Mouse (Mus musculus) liver, postnatal 0 days (tissue): ENCODE measurements around the gene Prss43. TPM values are rescaled to one million over a fixed set of nuclear protein-coding genes. Genes with fewer than 3 reads are reported as not detected.
"Not testable (repeated sequence)": the region's sequence is repeated elsewhere in the genome, so short reads cannot be mapped to it uniquely, and the experiment has no call there.

Experiments
- ATAC-seq: fragments of 200-750 bp; cut with Nextera tagmentation; 2 replicates; pipeline ENCODE4 v1.8.0; 2017; ENCODE audit warnings: mild to moderate bottlenecking, moderate library complexity
- DNase-seq: peaks from one replicate; pipeline ENCODE4 v3.0.0-alpha.2; 2016
- H3K27ac ChIP-seq: fragments of 300-500 bp; sonication (generic); 2 replicates; pipeline ENCODE4 v1.5.1; 2014; ENCODE audit warnings: antibody characterized with exemption, moderate library complexity, mild to moderate bottlenecking, low read depth
- H3K27me3 ChIP-seq: fragments of 300-500 bp; sonication (generic); 2 replicates; pipeline ENCODE4 v1.6.1; 2014; ENCODE audit warnings: low read length, control low read depth, mixed read lengths; ENCODE audit not compliant: insufficient read depth
- H3K36me3 ChIP-seq: fragments of 300-500 bp; sonication (generic); replicated peaks from 2 replicates; pipeline ENCODE4 v1.6.1; 2014; ENCODE audit warnings: mild to moderate bottlenecking, control low read depth, low read length, moderate library complexity, mixed read lengths; ENCODE audit not compliant: insufficient read depth
- H3K4me1 ChIP-seq: fragments of 300-500 bp; sonication (generic); 2 replicates; pipeline ENCODE4 v1.6.1; 2014; ENCODE audit warnings: antibody characterized with exemption, mild to moderate bottlenecking, control low read depth; ENCODE audit not compliant: insufficient read depth
- H3K4me2 ChIP-seq: fragments of 300-500 bp; sonication (generic); 2 replicates; pipeline ENCODE4 v1.6.1; 2014; ENCODE audit warnings: low read depth, mild to moderate bottlenecking, low read length, moderate library complexity, mixed read lengths
- H3K4me3 ChIP-seq: fragments of 300-500 bp; sonication (generic); 2 replicates; pipeline ENCODE4 v1.5.1; 2014; ENCODE audit warnings: low read depth, low read length
- H3K9ac ChIP-seq: fragments of 300-500 bp; sonication (generic); replicated peaks from 2 replicates; pipeline ENCODE4 v1.6.1; 2014; ENCODE audit warnings: mild to moderate bottlenecking, moderate library complexity
- H3K9me3 ChIP-seq: fragments of 300-500 bp; sonication (generic); 2 replicates; pipeline ENCODE4 v1.6.1; 2016; ENCODE audit warnings: mild to moderate bottlenecking, control low read depth, low read length, mixed read lengths
- CTCF ChIP-seq: sonication (generic); IDR thresholded peaks from 2 replicates; pipeline ENCODE4 v1.5.1; 2016; ENCODE audit warnings: antibody characterized with exemption, low read depth
- EP300 ChIP-seq: IDR thresholded peaks from 2 replicates; pipeline ENCODE4 v1.6.1; 2016; ENCODE audit warnings: antibody characterized with exemption, low read depth, mild to moderate bottlenecking
- WGBS: fragments of 180-500 bp; shearing (Covaris S2); extraction: QIAGEN DNeasy Blood & Tissue Kit; methylation state at CpG from one replicate; pipeline ENCODE4 v1.1.7; 2014; ENCODE audit not compliant: insufficient replicate concordance; 5-methylcytosine and 5-hydroxymethylcytosine counted together
- polyA plus RNA-seq: library from polyadenylated mRNA; unstranded; fragments of >200 nt; fragmentation: Nextera tagmentation; extraction: Ambion mirVana; gene quantifications from 2 replicates; pipeline ENCODE4 v1.2.1, GENCODE M21; 2015

The Prss43 gene
- polyA plus RNA-seq, 1 experiment from 2014 or later = not detected

GRCm38 (mm10) chr9:110810051-110810450 lies 16.4 kb upstream of the Prss43 start:
- Histone ChIP-seq H3K9me3 (no peaks in the 10 kb centered on the region), H3K4me3 (no peak overlapping the region), H3K27ac (no peak overlapping the region), H3K9ac (no peak overlapping the region), H3K4me1 (no peaks in the 10 kb centered on the region), H3K36me3 (no peaks in the 10 kb centered on the region), H3K4me2 (no peak overlapping the region), H3K27me3 (no peaks in the 10 kb centered on the region)
- ATAC-seq = no peak
- 72% methylated on average over 4 of the region's 4 CpGs for WGBS
- TF ChIP-seq CTCF (no peak), EP300 (no peak)
- no peak for DNase-seq

- Histone ChIP-seq H3K9me3 (no peaks in the 10 kb centered on the region), H3K36me3 (no peaks in the 10 kb centered on the region), H3K27me3 (no peaks in the 10 kb centered on the region), H3K4me3 (no peak within 1 kb of the TSS), H3K27ac (no peak within 1 kb of the TSS), H3K4me1 (no peaks in the 10 kb centered on the region), H3K9ac (no peak within 1 kb of the TSS), H3K4me2 (no peak within 1 kb of the TSS)
- ATAC-seq (no peak), DNase-seq (no peak)
- WGBS = 51% methylated on average over 18 of the region's 18 CpGs
- TF ChIP-seq CTCF (no peak), EP300 (no peak)
Measured at GRCm38 (mm10) chr9:110813789-110814188, 12.7 kb upstream of the Prss43 start, which contains the start of gene Prss44. Gene Prss44 (plus strand): TSS chr9:110813994.

GRCm38 (mm10) chr9:110820546-110820945 lies 5.9 kb upstream of the Prss43 start:
- not testable (repeated sequence) for DNase-seq, H3K9me3 ChIP-seq, H3K27ac ChIP-seq, H3K9ac ChIP-seq, ATAC-seq, H3K27me3 ChIP-seq, H3K4me1 ChIP-seq, H3K4me2 ChIP-seq, H3K4me3 ChIP-seq, H3K36me3 ChIP-seq

GRCm38 (mm10) chr9:110821436-110821835 lies 5.1 kb upstream of the Prss43 start:
- no peaks in the 10 kb centered on the region for H3K36me3 ChIP-seq
- H3K4me3 ChIP-seq = no peak overlapping the region
- 69% methylated on average over 7 of the region's 7 CpGs for WGBS
- H3K27me3 ChIP-seq = no peaks in the 10 kb centered on the region
- TF ChIP-seq CTCF = no peak
- TF ChIP-seq EP300 = no peak
- H3K4me1 ChIP-seq = no peaks in the 10 kb centered on the region
- H3K9me3 ChIP-seq = no peaks in the 10 kb centered on the region
- peak; percentile 87 for ATAC-seq
- no peak overlapping the region for H3K4me2 ChIP-seq
- H3K9ac ChIP-seq = no peak overlapping the region
- no peak overlapping the region for H3K27ac ChIP-seq
- DNase-seq = no peak

GRCm38 (mm10) chr9:110825426-110825825 lies 1.1 kb upstream of the Prss43 start:
- ATAC-seq (no peak), DNase-seq (no peak)
- no peak for TF ChIP-seq CTCF
- no peak for TF ChIP-seq EP300
- H3K9ac ChIP-seq = no peak overlapping the region
- H3K9me3 ChIP-seq = no peaks in the 10 kb centered on the region
- H3K27me3 ChIP-seq = no peaks in the 10 kb centered on the region
- 59% methylated on average over 4 of the region's 4 CpGs for WGBS
- no peak overlapping the region for H3K4me3 ChIP-seq
- H3K27ac ChIP-seq = no peak overlapping the region
- no peaks in the 10 kb centered on the region for H3K4me1 ChIP-seq
- no peaks in the 10 kb centered on the region for H3K36me3 ChIP-seq
- no peak overlapping the region for H3K4me2 ChIP-seq

GRCm38 (mm10) chr9:110825832-110826231 lies 658 bp upstream of the Prss43 start:
- no peak overlapping the region for H3K27ac ChIP-seq
- no peaks in the 10 kb centered on the region for H3K36me3 ChIP-seq
- H3K9ac ChIP-seq = no peak overlapping the region
- H3K4me3 ChIP-seq = no peak overlapping the region
- H3K4me2 ChIP-seq = no peak overlapping the region
- TF ChIP-seq CTCF = no peak
- no peak for TF ChIP-seq EP300
- no peaks in the 10 kb centered on the region for H3K27me3 ChIP-seq
- WGBS = 25% methylated on average over 7 of the region's 7 CpGs
- H3K4me1 ChIP-seq = no peaks in the 10 kb centered on the region
- no peaks in the 10 kb centered on the region for H3K9me3 ChIP-seq
- ATAC-seq (no peak), DNase-seq (no peak)

GRCm38 (mm10) chr9:110833021-110833420 lies 6.5 kb downstream of the Prss43 start:
- no peak overlapping the region for H3K9ac ChIP-seq
- H3K4me2 ChIP-seq = no peak overlapping the region
- 67% methylated on average over 5 of the region's 5 CpGs for WGBS
- no peaks in the 10 kb centered on the region for H3K36me3 ChIP-seq
- no peak overlapping the region for H3K27ac ChIP-seq
- no peak for ATAC-seq
- no peaks in the 10 kb centered on the region for H3K27me3 ChIP-seq
- no peak overlapping the region for H3K4me3 ChIP-seq
- no peak for TF ChIP-seq CTCF
- TF ChIP-seq EP300 = no peak
- no peaks in the 10 kb centered on the region for H3K9me3 ChIP-seq
- DNase-seq = peak; percentile 42
- H3K4me1 ChIP-seq = no peaks in the 10 kb centered on the region
